Mouse (Mus musculus) adrenal gland, adult 2 months (tissue): Measurements from ENCODE around the gene Baz2b. TPM values are rescaled to one million over a fixed set of nuclear protein-coding genes. Genes with fewer than 3 reads are reported as not detected.

Source experiments
- DNase-seq: peaks from one replicate; pipeline ENCODE4 v3.0.0; 2021
- polyA plus RNA-seq: library from polyadenylated mRNA; depleted of rRNA; stranded (reverse); fragments of >200 nt; gene quantifications from 2 replicates; pipeline ENCODE4 v1.2.3, GENCODE M21; 2012
- total RNA-seq, 2 experiments: library from RNA; stranded (reverse); gene quantifications; 2 replicates each; pipeline ENCODE4 v1.2.3; 2021

Gene Baz2b
- total and polyA plus RNA-seq, 3 experiments = 11.9 to 86.8 (median 60.3) TPM

- no peak for DNase-seq
Measured at GRCm38 (mm10) chr2:60132269-60133042, 77.2 kb downstream of the Baz2b start.

DNA sequence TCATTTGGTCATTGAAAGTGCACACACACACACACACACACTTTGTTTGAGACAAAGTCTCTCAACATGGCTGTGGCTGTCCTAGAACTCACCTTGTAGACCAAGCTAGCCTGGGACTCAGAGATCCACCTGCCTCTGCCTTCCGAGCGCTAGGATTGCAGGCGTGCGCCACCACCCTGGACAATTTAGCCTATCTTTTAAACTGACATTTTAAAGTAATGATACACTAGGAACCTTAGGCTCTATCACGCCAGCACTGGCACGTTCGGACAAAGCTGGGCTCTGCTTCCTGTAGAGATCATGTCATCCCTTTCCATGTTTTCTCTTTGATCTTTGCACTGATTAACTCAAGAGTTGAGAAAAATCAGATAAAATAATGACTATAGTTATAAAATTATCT, 81.0 kb downstream of the Baz2b start:
- DNase-seq = no peak

- DNase-seq = peak; percentile 31
Measured at GRCm38 (mm10) chr2:60126831-60127230, 82.8 kb downstream of the Baz2b start.

- DNase-seq = no peak
Measured at GRCm38 (mm10) chr2:60126292-60126691, 83.3 kb downstream of the Baz2b start.

DNA sequence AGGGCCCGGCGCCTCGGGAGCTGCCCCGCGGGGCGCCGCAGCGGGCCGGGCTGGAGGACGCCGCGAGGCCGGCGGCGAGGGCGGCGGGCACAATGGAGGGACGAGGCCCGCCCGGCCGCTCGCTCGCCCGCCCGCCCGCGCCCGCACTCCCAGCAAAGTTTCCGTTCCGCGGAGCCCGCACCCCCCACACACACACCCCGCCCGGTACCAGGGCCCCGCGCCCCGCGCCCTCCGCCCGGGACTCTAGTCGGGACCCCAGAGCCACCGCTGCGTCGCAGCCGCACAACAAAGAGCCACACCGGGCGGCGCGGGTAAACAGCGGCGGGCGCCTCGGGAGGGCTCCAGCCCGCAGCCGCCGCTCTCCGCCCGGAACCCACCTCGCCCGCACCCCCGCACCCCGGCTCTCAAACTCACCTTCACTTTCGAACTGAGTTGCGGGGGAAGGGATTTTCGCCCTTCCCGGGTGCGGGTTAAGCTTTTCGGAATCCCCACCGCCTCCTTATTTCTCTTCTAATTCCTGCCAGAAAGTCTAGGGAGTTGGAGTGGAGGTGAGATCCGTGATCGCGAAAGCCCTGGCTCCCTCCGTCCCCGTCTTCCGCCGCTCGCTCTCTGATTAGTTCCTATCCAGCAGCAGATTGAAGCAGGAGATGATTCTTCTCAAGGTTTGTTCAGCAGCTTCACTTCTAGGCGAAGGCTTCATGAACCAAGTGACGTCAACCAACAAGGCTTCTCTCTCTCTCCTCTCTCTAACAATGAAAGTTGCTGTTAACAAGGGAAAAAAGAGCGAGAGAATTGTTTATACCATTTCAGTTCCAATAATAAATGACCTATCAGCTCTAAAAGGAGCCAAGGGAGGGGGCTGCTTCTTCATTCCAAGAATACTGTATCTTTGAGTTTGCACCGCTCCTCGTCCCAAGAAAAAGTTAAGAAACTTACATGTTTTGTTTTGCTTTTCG, 84.3 kb downstream of the Baz2b start:
- peak; percentile 86 for DNase-seq

- peak; percentile 80 for DNase-seq
Measured at GRCm38 (mm10) chr2:60124648-60125048, 85.0 kb downstream of the Baz2b start.

DNA sequence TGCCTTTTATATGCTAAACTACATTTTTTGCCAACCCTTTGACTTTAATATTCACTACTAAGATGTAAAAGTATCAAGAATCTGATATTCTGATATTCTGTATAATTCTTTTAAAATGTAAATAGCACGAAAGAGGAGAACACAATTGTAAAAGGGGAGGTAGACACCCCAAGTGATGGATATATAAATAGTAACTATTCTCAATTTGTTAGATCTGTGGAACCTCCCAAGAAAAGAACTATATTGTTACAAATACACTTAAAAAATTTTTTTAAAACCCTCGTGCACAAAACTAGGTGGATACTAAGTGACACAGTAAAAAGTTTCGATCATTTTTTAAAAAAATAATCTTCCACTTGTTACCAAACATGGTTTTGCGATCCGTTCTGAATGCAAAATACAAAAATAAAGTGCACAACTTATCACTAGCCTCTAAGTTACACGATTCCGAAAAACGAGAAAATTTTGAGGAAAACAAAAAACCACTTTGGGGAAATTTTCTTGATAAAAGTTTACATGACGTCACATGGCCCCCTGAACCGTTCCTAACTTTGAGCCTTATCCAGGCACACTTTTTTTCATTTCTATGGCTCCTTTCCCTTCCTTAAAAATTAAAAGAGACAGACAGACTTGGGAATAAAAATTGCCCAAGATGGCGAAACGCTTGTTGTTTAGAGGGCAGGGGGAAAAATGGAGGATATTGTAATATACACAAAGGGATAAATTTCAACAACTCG, 85.6 kb downstream of the Baz2b start:
- no peak for DNase-seq

DNA sequence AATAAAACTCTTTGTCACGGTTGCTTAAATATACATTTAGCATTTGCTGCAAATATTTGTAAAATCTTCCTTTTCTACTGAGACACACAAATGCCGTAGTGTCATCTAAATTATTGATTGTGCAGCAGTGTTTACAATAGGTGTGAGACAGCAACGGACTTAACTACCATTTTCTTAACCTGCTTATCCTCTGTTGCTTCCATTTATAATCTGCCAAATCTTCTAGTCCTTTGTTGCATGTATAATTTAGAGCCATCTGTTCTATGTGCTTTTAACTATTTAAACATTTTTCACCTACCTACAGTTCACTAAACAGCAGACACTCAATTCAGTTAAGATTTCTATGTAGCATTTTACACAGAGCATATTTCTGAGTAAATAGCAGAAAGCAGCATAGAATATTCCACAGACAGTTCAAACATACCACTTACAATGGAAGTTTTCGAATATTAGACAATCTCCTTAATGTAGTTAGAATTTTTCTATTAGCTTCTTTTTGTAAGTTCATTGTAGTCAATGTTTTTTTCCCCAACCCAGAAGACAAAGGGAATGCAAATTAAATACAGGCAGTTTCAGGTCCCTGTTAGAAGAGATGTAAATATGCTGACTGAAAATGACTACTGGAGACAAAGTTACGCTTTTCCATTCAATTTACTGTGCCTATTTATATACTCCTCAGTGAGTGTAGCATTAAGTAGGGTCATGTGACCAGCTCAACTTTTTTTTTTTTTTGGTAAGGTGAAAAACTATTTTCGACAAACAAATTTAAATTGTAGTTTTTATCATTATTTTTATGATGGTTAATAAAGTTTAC, 86.4 kb downstream of the Baz2b start:
- DNase-seq = no peak

GRCm38 (mm10) chr2:60122188-60122587, 87.5 kb downstream of the Baz2b start:
- DNase-seq = no peak

DNA sequence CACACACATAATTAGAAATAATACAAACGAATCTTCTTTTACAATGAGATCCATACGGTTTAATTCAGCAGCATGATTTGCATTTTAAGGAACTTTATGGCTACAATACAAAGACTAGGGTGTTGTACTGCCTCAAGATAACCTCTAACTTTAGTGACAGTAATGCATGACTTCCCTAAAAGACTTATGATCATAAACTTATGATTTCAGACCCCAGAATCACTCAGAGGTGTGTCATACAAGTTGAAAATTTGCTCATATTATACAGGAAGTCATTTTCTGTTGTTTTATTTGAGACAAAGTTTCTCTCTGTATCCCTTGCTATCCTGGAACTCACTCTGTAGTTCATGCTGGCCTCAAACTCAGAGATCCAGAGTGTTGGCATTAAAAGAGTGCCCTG, 89.0 kb downstream of the Baz2b start:
- DNase-seq = no peak

- no peak for DNase-seq
Measured at GRCm38 (mm10) chr2:60118684-60119558, 90.7 kb downstream of the Baz2b start.

GRCm38 (mm10) chr2:60117867-60118266, 91.8 kb downstream of the Baz2b start:
- DNase-seq = no peak

DNA sequence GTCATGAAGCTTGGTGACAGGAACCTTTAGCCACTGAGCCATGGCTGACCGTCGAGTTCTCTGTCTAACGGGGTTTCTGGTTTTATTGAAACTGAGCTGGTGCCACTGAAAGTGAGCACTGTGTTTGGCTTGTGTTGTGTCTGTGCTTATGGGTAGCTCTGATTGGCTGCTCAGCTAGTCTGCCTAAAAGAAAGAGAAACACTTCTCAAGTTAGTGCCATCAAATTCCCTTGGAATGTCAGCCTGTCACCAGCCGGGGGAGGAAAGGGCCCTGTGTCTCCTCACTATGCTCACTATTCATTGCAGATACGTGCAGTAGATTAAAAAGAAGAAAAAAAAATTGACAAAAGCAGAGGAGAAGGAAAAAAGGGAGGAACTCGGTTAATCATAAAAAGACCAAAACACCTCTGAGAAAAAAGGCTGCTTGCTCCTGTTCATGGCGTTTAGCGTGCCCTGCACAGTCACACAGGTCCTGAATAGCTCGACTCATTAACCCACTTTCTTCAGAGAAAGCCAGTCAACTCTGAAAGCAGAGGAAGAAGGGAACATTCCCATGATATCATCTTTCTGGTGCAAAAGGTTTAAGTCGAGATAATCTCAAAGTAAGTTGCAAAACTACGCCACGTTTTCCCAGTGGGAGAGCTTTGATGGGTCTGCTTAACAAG, 93.6 kb downstream of the Baz2b start:
- no peak for DNase-seq

DNA sequence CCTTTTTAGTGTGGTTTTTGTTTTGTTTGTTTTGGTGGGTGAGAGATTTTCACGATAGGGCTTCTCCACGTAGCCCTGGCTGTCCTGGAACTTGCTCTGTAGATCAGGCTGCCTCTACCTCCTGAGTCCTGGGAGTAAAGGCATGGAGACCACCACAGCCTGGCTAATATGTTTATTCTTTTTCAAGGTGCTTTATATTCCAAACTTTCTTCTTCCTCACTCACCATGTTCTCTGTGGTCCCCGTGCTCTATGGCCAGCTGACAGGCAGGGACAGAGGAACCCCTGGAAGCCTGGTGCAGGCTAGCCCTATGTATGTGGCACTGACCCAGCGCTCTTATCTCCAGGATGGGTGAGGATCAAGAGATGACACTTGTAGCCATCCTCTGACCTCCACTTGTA, 94.7 kb downstream of the Baz2b start:
- no peak for DNase-seq

GRCm38 (mm10) chr2:60113661-60114560, 95.7 kb downstream of the Baz2b start:
- DNase-seq = no peak

DNA sequence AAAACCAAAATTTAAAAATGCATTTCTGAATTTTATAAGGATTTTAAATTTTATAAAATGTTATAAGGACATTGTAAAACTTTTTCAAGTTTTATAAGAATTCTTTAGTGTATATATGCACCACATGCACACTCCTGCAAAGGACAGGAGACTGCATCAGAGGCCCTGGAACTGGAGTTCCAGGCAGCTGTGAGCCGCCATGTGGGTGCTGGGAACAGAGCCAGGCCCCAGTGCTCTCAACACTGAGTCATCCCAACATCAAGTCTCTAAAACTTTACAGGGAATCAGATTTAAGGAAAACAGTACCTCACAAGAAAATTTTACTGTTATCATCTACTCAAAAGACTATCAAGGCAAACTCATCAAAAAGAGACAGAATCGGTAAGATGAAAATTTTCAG, 97.5 kb downstream of the Baz2b start:
- DNase-seq = peak; percentile 39

- no peak for DNase-seq
Measured at GRCm38 (mm10) chr2:60109001-60109400, 100.6 kb downstream of the Baz2b start.

- DNase-seq = peak; percentile 59
Measured at GRCm38 (mm10) chr2:60096625-60097024, 113.0 kb downstream of the Baz2b start.

DNA sequence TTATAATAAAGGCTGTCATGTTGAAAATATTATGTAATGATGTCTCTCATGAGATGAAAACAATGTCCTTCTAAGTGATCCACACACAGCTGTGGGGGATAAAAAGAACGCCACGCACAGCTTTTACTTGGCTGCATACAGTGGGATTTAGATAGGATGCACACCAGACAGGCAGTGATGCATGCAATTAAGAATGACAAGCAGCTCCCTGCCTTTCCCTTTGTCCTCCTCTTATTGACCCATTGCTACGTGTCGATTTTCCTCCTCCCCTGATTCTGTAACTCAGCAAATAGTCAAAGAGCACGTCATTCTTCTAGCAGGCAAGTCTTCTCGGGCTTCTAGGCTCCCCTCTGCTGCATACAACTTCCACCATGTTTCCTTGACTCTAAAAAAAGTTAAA, 119.4 kb downstream of the Baz2b start:
- no peak for DNase-seq
